Mouse (Mus musculus): ENCODE data around the gene Hpn. TPM values are rescaled to one million over a fixed set of nuclear protein-coding genes. Genes with fewer than 3 reads are reported as not detected.

The Hpn gene
- polyA plus RNA-seq, 2 experiments, result 2.5 to 5.5 TPM

DNA sequence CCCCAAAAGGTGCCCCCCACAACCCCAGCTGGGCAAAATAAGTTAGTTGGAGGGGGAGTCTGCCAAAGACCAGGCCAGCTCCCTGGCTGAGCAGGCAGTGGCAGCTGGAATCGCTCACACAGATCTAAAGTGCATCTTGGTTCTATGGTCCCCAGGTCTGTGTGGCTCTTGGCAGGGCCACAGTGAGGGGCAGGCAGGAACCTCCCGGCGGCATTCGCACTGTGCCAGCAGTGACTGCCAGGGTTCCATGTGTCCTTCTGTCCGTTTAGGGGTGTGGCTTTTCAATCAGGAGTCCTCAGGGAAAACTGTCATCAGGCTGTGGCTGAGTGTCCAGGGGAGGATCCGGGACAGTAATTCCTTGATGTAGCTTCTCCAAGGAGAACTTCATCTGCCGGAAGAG lies 15.1 kb upstream of the Hpn start:
- Histone ChIP-seq H3K4me3 (replicated peaks; ENCODE audit: low read length) (no peak overlapping the region), H3K9ac (ENCODE audit: low read depth, low read length, severe bottlenecking) (no peak overlapping the region), H3K27ac (replicated peaks; ENCODE audit: low read depth, low read length) (no peak overlapping the region), H3K36me3 (ENCODE audit: control insufficient read depth, insufficient read depth, low read length) (peaks cover 71% of the 10 kb centered on the region), H3K4me1 (ENCODE audit: control insufficient read depth, insufficient read depth, low read length) (peaks cover 7% of the 10 kb centered on the region; the same call in 1 of the 2 replicates), H3K9me3 (ENCODE audit: control insufficient read depth, low read length) (no peaks in the 10 kb centered on the region), H3K4me2 (replicated peaks; ENCODE audit: low read depth, low read length, severe bottlenecking) (no peak overlapping the region), H3K27me3 (ENCODE audit: control insufficient read depth, insufficient read depth, low read length) (peaks cover 28% of the 10 kb centered on the region; the same call in 1 of the 2 replicates)
- TF ChIP-seq POLR2A (IDR thresholded peaks at IDR 0.05; ENCODE audit: borderline replicate concordance, extremely low read depth, insufficient read depth, insufficient read length), result no peak
- WGBS, result 98% methylated on average over 7 of the region's 7 CpGs
- ATAC-seq (ENCODE audit: low FRiP score, low read depth) (no peak), DNase-seq (ENCODE audit: low spot score) (no peak)

DNA sequence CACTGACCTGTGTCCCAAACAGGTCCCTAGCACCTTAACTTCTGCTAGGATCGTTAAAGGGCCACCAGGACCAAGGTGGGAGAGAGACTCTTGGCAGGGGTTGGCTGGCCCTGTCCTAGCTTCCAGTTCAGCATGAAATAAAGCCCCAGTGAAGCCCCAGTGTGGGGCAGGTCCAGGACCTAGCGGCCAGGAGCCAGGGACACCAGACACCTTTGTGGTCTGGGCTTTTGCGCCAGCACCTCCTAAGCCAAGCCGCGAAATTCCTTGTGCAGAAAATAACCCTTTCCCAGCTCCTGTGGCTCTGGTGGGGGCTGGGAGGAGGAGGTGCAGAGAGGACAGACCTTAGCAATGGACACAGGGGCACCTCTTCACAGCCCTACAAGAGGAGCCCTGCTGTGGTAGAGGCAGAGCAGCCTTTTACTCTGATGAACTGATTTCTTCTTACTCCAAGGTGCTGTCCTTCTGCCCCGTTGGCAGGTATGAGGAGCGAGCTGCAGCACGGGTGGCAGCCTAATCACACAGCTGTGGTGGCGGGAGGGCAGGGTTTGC lies 13.1 kb upstream of the Hpn start:
- 58% methylated on average over 9 of the region's 9 CpGs for WGBS
- Histone ChIP-seq H3K27ac (replicated peaks; ENCODE audit: low read depth, low read length) (no peak overlapping the region), H3K4me3 (replicated peaks; ENCODE audit: low read length) (0 out of 2 replicates have a peak overlapping the region, but pooled peaks have one; percentile 5), H3K27me3 (ENCODE audit: control insufficient read depth, insufficient read depth, low read length) (peaks cover 32% of the 10 kb centered on the region; the same call in 1 of the 2 replicates), H3K4me2 (replicated peaks; ENCODE audit: low read depth, low read length, severe bottlenecking) (no peak overlapping the region), H3K36me3 (ENCODE audit: control insufficient read depth, insufficient read depth, low read length) (peaks cover 51% of the 10 kb centered on the region), H3K4me1 (ENCODE audit: control insufficient read depth, insufficient read depth, low read length) (peaks cover 7% of the 10 kb centered on the region; the same call in 1 of the 2 replicates), H3K9me3 (ENCODE audit: control insufficient read depth, low read length) (no peaks in the 10 kb centered on the region), H3K9ac (ENCODE audit: low read depth, low read length, severe bottlenecking) (no peak overlapping the region)
- no peak for TF ChIP-seq POLR2A (IDR thresholded peaks at IDR 0.05; ENCODE audit: borderline replicate concordance, extremely low read depth, insufficient read depth, insufficient read length)
- DNase-seq (ENCODE audit: low spot score), result no peak
- ATAC-seq (ENCODE audit: low FRiP score, low read depth), result no peak

DNA sequence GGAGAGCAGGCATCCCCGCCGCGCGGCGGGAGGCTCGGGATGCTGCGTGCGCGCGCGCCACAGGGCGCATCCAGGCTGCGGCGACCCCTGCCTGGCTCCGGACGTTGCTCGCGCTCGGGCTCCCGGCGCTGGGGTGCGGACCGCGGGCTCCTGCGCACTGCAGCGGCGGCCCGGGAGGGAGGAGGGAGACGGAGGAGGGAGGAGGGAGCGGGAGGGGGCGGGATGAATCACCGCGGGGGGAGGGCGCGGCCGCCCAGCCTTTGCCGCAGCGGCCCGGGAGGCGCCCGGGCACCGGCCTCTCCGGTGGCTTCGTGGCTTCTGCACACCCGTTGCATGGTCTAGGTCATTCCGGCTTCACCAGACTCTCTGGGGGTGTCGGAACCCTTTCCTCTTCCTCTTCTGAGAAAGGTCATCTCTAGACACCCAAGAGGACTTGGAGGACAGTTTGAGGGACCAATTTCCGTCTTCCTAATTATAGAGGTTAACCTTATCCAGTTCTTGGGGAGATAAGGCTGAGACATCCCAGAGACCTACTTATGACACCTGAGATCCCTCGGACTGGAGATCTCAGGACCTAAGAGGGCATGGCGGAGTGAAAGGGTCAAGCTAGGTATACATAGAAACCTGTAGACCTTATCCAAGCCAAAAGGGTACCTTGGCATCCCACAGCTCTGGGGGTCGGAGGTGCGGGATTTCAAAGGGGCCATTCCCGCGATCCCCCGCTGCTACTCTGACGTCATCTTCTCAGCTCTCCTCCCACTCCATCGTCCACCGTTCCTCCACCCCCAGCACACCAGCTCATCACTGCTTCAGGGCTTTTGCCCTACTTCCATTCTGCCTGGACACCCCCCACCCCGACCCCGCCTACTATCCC lies 12.0 kb upstream of the Hpn start, which contains the start of gene Scn1b:
Gene Scn1b, minus strand, starts transcription at position 153 of the 874 bp plus-strand sequence.
- ATAC-seq (ENCODE audit: low FRiP score, low read depth) (no peak; the same call in 1 of the 2 replicates), DNase-seq (ENCODE audit: low spot score) (peak; percentile 38)
- TF ChIP-seq POLR2A (IDR thresholded peaks at IDR 0.05; ENCODE audit: borderline replicate concordance, extremely low read depth, insufficient read depth, insufficient read length), result no peak
- H3K27ac ChIP-seq (replicated peaks; ENCODE audit: low read depth, low read length), result no peak within 1 kb of the TSS
- peak within 1 kb of the TSS; percentile 65 for H3K9ac ChIP-seq (ENCODE audit: low read depth, low read length, severe bottlenecking)
- H3K27me3 ChIP-seq (ENCODE audit: control insufficient read depth, insufficient read depth, low read length), result peaks cover 32% of the 10 kb centered on the region; the same call in 1 of the 2 replicates
- H3K36me3 ChIP-seq (ENCODE audit: control insufficient read depth, insufficient read depth, low read length), result peaks cover 40% of the 10 kb centered on the region
- peak within 1 kb of the TSS; percentile 98 for H3K4me2 ChIP-seq (replicated peaks; ENCODE audit: low read depth, low read length, severe bottlenecking)
- H3K4me3 ChIP-seq (replicated peaks; ENCODE audit: low read length), result peak within 1 kb of the TSS; percentile 65
- WGBS, result 2% methylated on average over 34 of the region's 60 CpGs
- peaks cover 7% of the 10 kb centered on the region; the same call in 1 of the 2 replicates for H3K4me1 ChIP-seq (ENCODE audit: control insufficient read depth, insufficient read depth, low read length)
- no peaks in the 10 kb centered on the region for H3K9me3 ChIP-seq (ENCODE audit: control insufficient read depth, low read length)

DNA sequence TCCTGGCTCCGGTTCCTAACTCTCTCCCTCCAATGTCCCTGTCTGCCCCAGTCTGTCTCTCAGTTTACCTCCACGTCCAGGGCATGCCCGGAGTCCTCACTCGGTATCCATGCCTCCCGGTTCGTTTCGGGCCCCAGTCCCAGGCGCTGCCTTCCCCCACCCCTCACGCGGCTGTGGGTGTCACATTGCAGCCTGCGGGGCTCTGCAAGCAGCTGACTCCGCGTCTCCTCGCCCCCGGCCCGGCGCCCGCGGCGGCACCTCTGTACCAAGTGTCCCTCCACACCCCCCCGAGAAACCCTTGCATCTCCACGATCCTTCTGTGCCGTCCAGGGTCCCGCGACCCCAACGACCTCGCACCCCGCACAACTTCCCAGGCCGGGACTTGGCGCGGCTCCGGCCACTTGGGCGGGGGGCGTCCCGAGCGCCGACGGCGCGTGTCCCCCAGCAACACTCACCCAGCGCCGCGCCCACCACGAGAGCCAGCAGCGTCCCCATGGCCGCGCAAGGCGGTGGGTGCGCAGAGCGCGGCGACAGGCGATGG lies 11.2 kb upstream of the Hpn start:
- peaks cover 32% of the 10 kb centered on the region; the same call in 1 of the 2 replicates for H3K27me3 ChIP-seq (ENCODE audit: control insufficient read depth, insufficient read depth, low read length)
- peak overlapping the region; percentile 65 for H3K9ac ChIP-seq (ENCODE audit: low read depth, low read length, severe bottlenecking)
- no peak for DNase-seq (ENCODE audit: low spot score)
- no peak for ATAC-seq (ENCODE audit: low FRiP score, low read depth)
- H3K9me3 ChIP-seq (ENCODE audit: control insufficient read depth, low read length), result no peaks in the 10 kb centered on the region
- no peak overlapping the region for H3K27ac ChIP-seq (replicated peaks; ENCODE audit: low read depth, low read length)
- H3K4me3 ChIP-seq (replicated peaks; ENCODE audit: low read length), result peak overlapping the region; percentile 65
- WGBS, result under 1% methylated on average over 49 of the region's 53 CpGs
- H3K4me1 ChIP-seq (ENCODE audit: control insufficient read depth, insufficient read depth, low read length), result peaks cover 7% of the 10 kb centered on the region; the same call in 1 of the 2 replicates
- TF ChIP-seq POLR2A (IDR thresholded peaks at IDR 0.05; ENCODE audit: borderline replicate concordance, extremely low read depth, insufficient read depth, insufficient read length), result no peak
- H3K4me2 ChIP-seq (replicated peaks; ENCODE audit: low read depth, low read length, severe bottlenecking), result peak overlapping the region; percentile 98
- H3K36me3 ChIP-seq (ENCODE audit: control insufficient read depth, insufficient read depth, low read length), result peaks cover 32% of the 10 kb centered on the region

DNA sequence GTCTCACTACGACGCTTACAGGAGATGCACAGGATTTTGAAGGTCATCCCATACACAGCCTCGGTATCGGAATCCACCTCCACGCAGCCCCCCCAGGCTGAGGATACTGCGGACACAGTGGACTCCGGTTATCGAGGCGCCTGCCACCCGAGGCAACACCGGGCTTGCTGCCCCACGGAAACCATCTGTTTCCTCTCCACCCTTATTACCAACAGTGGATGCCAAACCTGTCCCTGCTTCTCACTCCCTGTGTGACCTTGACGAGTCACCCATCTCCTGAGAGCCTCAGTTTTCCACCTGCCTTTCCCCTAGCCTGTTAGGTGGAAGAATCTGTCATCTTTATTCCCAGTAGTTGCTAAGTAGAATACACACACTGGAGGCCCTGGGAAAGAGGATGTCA lies 10.0 kb upstream of the Hpn start:
- DNase-seq (ENCODE audit: low spot score) (no peak), ATAC-seq (ENCODE audit: low FRiP score, low read depth) (no peak)
- WGBS, result 81% methylated on average over 13 of the region's 13 CpGs
- Histone ChIP-seq H3K4me3 (replicated peaks; ENCODE audit: low read length) (peak overlapping the region; percentile 65; the same call in 1 of the 2 replicates), H3K4me1 (ENCODE audit: control insufficient read depth, insufficient read depth, low read length) (peaks cover 7% of the 10 kb centered on the region; the same call in 1 of the 2 replicates), H3K27me3 (ENCODE audit: control insufficient read depth, insufficient read depth, low read length) (peaks cover 32% of the 10 kb centered on the region; the same call in 1 of the 2 replicates), H3K9me3 (ENCODE audit: control insufficient read depth, low read length) (no peaks in the 10 kb centered on the region), H3K27ac (replicated peaks; ENCODE audit: low read depth, low read length) (no peak overlapping the region), H3K36me3 (ENCODE audit: control insufficient read depth, insufficient read depth, low read length) (peaks cover 20% of the 10 kb centered on the region), H3K4me2 (replicated peaks; ENCODE audit: low read depth, low read length, severe bottlenecking) (no peak overlapping the region), H3K9ac (ENCODE audit: low read depth, low read length, severe bottlenecking) (no peak overlapping the region)
- no peak for TF ChIP-seq POLR2A (IDR thresholded peaks at IDR 0.05; ENCODE audit: borderline replicate concordance, extremely low read depth, insufficient read depth, insufficient read length)

Measured in limb, embryonic 14.5 days (tissue).